Mouse (Mus musculus): ENCODE measurements around the gene Rnase11.
"Not testable (repeated sequence)": the region's sequence is repeated elsewhere in the genome, so short reads cannot be mapped to it uniquely, and the experiment has no call there.

Gene Rnase11

GRCm38 (mm10) chr14:51081035-51081434 lies 31.1 kb upstream of the Rnase11 start:
- no peak for DNase-seq (ENCODE audit: low spot score in 2 of 2)

GRCm38 (mm10) chr14:51079180-51079579 lies 29.2 kb upstream of the Rnase11 start:
- no peak for DNase-seq (ENCODE audit: low spot score in 2 of 2)

- DNase-seq (ENCODE audit: low spot score in 2 of 2) = no peak
These were observed 24.4 kb upstream of the Rnase11 start, which contains the start of gene Olfr750 for GRCm38 (mm10) chr14:51074335-51074734. Gene Olfr750, minus strand, starts transcription at chr14:51074435.

- peak; percentile 53 to 83 for DNase-seq (ENCODE audit: low spot score in 2 of 2)
These were observed 19.7 kb upstream of the Rnase11 start for GRCm38 (mm10) chr14:51069617-51070016.

- DNase-seq (ENCODE audit: low spot score in 2 of 2) = no peak
These were observed 19.0 kb upstream of the Rnase11 start for GRCm38 (mm10) chr14:51068956-51069355.

GRCm38 (mm10) chr14:51060761-51061160 lies 10.8 kb upstream of the Rnase11 start:
- DNase-seq (ENCODE audit: low spot score in 2 of 2) = no peak

- peak in 1 of 2 experiments; percentile 21 for DNase-seq (ENCODE audit: low spot score in 2 of 2)
These were observed 7.5 kb upstream of the Rnase11 start, which contains the start of gene Rnase12 for GRCm38 (mm10) chr14:51057401-51057831. Gene Rnase12, minus strand, starts transcription at chr14:51057661.

GRCm38 (mm10) chr14:51054243-51055237 lies 4.6 kb upstream of the Rnase11 start:
- DNase-seq (ENCODE audit: low spot score in 2 of 2) = no peak

GRCm38 (mm10) chr14:51053176-51053575 lies 3.2 kb upstream of the Rnase11 start:
- no peak for DNase-seq (ENCODE audit: low spot score in 2 of 2)

GRCm38 (mm10) chr14:51051941-51052340 lies 2.0 kb upstream of the Rnase11 start:
- no peak for DNase-seq (ENCODE audit: low spot score in 2 of 2)

GRCm38 (mm10) chr14:51047846-51048245 lies 2.1 kb downstream of the Rnase11 start:
- no peak for DNase-seq (ENCODE audit: low spot score in 2 of 2)

- DNase-seq (ENCODE audit: low spot score in 2 of 2) = no peak
These were observed 8.2 kb downstream of the Rnase11 start, which contains the start of gene Rnase9 for GRCm38 (mm10) chr14:51041769-51042168. Gene Rnase9, minus strand, starts transcription at chr14:51041869.

- no peak for DNase-seq (ENCODE audit: low spot score in 2 of 2)
These were observed 13.7 kb downstream of the Rnase11 start for GRCm38 (mm10) chr14:51036214-51036613.

- no peak for DNase-seq (ENCODE audit: low spot score in 2 of 2)
These were observed 14.8 kb downstream of the Rnase11 start for GRCm38 (mm10) chr14:51035206-51035605.

- no peak for DNase-seq (ENCODE audit: low spot score in 2 of 2)
These were observed 22.4 kb downstream of the Rnase11 start for GRCm38 (mm10) chr14:51027387-51028155.

- DNase-seq (ENCODE audit: low spot score in 2 of 2) = peak; percentile 50 to 75
These were observed 23.4 kb downstream of the Rnase11 start for GRCm38 (mm10) chr14:51026391-51027133.

- no peak for DNase-seq (ENCODE audit: low spot score in 2 of 2)
These were observed 25.1 kb downstream of the Rnase11 start for GRCm38 (mm10) chr14:51024820-51025219.

- no peak for DNase-seq (ENCODE audit: low spot score in 2 of 2)
These were observed 26.5 kb downstream of the Rnase11 start for GRCm38 (mm10) chr14:51023457-51023856.

- DNase-seq (ENCODE audit: low spot score in 2 of 2) = no peak
These were observed 32.7 kb downstream of the Rnase11 start for GRCm38 (mm10) chr14:51017256-51017655.

- no peak for DNase-seq (ENCODE audit: low spot score in 2 of 2)
These were observed 34.2 kb downstream of the Rnase11 start for GRCm38 (mm10) chr14:51015780-51016179.

GRCm38 (mm10) chr14:51014724-51015123 lies 35.2 kb downstream of the Rnase11 start:
- DNase-seq (ENCODE audit: low spot score in 2 of 2) = not testable (repeated sequence)

All from spleen, postnatal 10 days (tissue).